Mouse (Mus musculus) inflammation-experienced regulatory T-cells, adult 6 months (primary cell): Measurements from ENCODE around the gene Gstm1. TPM values are rescaled to one million over a fixed set of nuclear protein-coding genes. Genes with fewer than 3 reads are reported as not detected.

ENCODE experiments used
- ATAC-seq: one replicate; pipeline ENCODE4 v1.8.0; 2017
- polyA plus RNA-seq, 3 experiments: library from polyadenylated mRNA; unstranded; fragments of 100-300 nt; shearing (Covaris generic); gene quantifications; one replicate each; pipeline ENCODE4 v1.2.1; 2017

The Gstm1 gene
- polyA plus RNA-seq, 3 experiments from 2014 or later = 1.1 to 2.7 (median 1.4) TPM

DNA sequence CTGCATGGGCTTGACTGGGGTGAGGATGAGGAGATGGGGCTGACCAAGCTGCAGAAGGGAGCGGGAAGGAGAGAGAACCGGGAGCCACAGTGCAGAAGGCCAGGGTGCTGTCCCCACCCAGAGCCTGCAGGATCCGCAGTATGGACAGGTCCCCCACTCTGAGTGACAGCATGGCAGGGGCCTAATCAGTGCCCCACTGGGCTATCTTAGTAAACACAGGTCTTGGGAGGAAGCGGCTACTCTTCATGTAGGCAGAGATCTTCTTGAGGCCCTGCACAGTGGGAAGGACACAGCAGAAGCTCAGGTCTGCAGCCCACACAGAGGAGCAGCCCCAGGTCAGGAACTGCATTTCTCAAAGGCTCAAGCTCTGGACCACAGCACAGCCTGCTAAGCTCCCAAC, 53.7 kb downstream of the Gstm1 start:
- no peak for ATAC-seq

Other genes with a start within 250 kb of the Gstm1 start
- not detected for gene Eps8l3, start 140.7 kb downstream of the Gstm1 start, polyA plus RNA-seq
- 1 to 10 TPM in 1 of 3 experiments, not detected in 2; 1.4 TPM for gene Gstm5, start 122.2 kb downstream of the Gstm1 start, polyA plus RNA-seq
- gene Gstm7, start 86.2 kb downstream of the Gstm1 start, polyA plus RNA-seq = 1 to 10 TPM in 1 of 3 experiments, not detected in 2; 1.5 TPM
- gene Gstm6, start 74.2 kb downstream of the Gstm1 start, polyA plus RNA-seq = not detected
- gene Gstm3, start 48.7 kb downstream of the Gstm1 start, polyA plus RNA-seq = not detected
- gene Gstm2, start 31.5 kb downstream of the Gstm1 start, polyA plus RNA-seq = not detected
- gene Gstm4, start 26.9 kb upstream of the Gstm1 start, polyA plus RNA-seq = 1 to 10 TPM; 3.1 to 5.5 (median 5.0) TPM
- gene Ampd2, start 68.7 kb upstream of the Gstm1 start, polyA plus RNA-seq = 10 to 100 TPM; 15.6 to 26.4 (median 18.1) TPM
- gene Gnat2, start 74.8 kb upstream of the Gstm1 start, polyA plus RNA-seq = not detected
- 100 to 1,000 TPM in 1 of 3 experiments, 10 to 100 TPM in 2; 90.7 to 140 (median 97.6) TPM for gene Gnai3, start 128.2 kb upstream of the Gstm1 start, polyA plus RNA-seq
- gene Gpr61, start 136.9 kb upstream of the Gstm1 start, polyA plus RNA-seq = not detected
- gene Amigo1, start 168.4 kb upstream of the Gstm1 start, polyA plus RNA-seq = under 1 TPM; 0.33 to 0.53 (median 0.51) TPM
- gene Cyb561d1, start 183.2 kb upstream of the Gstm1 start, polyA plus RNA-seq = 1 to 10 TPM; 6.6 to 7.3 (median 7.1) TPM
- 1 to 10 TPM; 4.7 to 5.9 (median 5.6) TPM for gene Atxn7l2, start 193.0 kb upstream of the Gstm1 start, polyA plus RNA-seq
- gene Sypl2, start 208.7 kb upstream of the Gstm1 start, polyA plus RNA-seq = not detected
- 100 to 1,000 TPM; 167 to 264 (median 193) TPM for gene Psma5, start 239.0 kb upstream of the Gstm1 start, polyA plus RNA-seq